Mouse (Mus musculus) thymus, postnatal 4 days (tissue): ENCODE results near the gene Fgf8.
A peak's percentile ranks its signal among the peaks of the same experiment; 100 is the strongest.

Experiments used
- DNase-seq: peaks from one replicate; pipeline ENCODE4 v3.0.0; 2021

The Fgf8 gene

DNA sequence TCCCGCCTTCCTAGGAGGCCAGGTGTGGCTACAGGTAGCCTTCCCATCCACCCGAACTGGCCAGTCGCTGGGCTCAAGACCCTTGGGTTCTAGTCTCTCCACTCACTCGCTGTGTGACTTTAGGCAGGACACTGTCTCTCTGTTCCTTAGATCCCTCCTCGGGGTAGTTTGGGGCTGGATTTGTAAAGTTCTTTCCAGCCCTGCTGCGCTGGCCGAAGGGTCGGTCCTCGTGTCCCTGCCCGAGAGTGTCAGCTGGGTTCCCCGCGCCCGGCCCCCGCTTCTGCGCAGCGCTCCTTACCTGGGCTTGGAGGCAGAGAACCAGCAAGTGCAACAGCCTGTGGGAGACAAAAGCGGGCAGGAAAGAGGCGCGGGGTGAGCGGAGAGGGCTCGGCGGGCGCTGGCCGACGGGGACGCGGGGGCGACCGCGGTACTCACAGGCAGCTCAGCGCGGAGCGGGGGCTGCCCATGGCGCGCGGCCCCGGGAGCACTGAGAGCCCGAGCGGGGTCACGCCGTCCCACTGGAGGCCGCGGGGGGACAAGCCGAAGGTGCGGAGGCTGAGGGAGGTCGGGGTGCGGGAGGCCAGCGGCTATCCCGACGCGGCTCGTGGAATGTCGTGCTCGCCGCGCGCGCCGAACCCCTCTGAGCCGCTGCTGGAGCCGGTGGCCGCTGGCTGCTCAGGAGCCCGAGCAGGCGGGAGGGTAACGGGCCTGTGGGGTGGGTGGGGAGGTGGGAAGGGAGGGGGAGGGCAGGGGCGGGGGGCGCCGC, at the start of gene Fgf8:
Gene Fgf8 (minus strand): TSS at position 698 of the 766 bp plus-strand sequence.
- DNase-seq, result peak; percentile 60

GRCm38 (mm10) chr19:45792404-45792803, 49.7 kb upstream of the Fgf8 start:
- no peak for DNase-seq

DNA sequence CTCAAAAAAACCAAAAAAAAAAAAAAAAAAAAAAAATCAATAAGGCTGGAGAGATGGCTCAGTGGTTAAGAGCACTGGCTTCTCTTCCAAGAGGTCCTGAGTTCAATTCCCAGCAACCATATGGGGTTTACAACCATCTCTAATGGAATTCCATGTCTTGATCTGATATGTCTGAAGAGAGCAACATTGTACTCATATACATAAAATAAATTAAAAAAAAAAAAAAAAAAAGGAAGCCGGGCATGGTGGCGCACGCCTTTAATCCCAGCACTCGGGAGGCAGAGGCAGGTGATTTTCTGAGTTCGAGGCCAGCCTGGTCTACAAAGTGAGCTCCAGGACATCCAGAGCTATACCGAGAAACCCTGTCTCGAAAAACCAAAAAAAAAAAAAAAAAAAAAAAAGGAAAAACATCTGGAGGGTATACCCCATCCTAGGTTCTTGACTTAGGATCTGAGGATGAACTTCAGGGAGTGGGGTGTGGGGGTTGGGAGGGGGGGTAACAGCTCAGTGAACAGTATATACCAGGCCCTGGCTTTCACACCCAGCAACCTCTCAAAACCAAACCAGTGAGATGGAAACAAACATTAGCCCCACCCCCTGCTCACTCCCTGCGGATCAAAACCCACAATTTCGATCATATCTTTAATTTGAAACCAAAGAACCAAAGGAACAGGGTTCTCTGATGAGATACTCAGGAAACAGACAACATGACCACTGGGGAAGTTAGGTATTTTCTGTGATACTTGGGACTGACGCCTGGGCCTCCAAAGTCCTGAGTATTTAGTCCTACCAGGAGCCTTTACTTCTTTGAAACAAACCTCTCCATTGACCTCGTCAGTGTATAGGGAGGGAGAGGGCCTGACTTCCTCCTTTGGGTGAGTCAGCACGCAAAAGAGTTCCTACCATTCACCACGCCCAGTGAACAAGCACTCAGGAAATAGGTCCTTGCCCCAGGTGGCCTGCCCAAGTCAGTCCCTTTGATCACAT, 47.5 kb upstream of the Fgf8 start:
- DNase-seq, result no peak

DNA sequence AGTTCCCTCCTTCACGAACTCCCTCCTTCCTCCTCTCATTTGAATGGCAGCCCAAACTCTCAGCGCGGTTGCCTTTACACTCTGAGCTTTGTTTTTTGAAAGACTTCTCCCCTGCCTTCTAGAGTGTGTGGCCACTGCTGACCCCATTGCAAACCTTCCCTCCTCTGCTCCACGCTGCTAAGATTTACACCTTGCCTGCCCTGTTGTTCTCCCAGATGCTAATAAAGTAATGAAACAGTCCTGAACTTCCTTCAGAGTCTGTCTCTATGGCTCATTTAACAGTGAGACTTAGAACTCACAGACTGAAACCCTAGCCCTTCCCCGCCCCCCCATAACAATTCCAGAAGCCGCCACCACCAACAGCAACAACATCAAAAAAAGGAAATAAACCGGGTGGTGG, 46.6 kb upstream of the Fgf8 start:
- no peak for DNase-seq

- DNase-seq, result no peak
Observed at GRCm38 (mm10) chr19:45788337-45788736, 45.6 kb upstream of the Fgf8 start.

- DNase-seq, result no peak
Observed at GRCm38 (mm10) chr19:45787450-45787849, 44.7 kb upstream of the Fgf8 start.

- no peak for DNase-seq
Observed at GRCm38 (mm10) chr19:45785470-45785869, 42.8 kb upstream of the Fgf8 start.

DNA sequence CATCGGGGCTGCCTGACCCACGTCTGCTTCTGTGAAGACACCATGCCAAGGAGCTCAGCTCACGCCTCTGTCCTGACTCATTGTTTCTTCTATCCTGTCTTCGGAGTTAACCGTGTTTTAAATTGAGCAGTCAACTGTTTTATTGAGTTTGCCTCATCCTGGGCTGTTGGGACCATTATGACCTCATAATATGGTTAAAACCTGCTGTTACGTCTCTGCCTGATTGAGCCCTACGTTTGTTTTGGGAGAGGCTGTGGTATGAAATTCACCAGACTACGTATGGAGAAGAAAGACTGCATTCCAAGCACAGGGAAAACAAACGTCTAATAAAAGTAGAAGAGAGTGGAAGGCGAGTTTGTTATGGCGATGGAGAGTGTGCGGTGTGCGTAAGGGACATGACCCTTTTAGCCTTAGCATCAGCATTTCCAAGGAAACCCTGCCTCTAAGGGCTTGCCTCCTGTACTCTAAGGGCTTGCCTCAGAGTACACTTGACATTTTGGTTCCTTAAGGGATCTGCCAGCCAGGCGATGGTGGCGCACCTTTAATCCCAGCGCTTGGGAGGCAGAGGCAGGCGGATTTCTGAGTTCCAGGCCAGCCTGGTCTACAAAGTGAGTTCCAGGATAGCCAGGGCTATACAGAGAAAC, 41.3 kb upstream of the Fgf8 start:
- DNase-seq, result peak; percentile 29

- DNase-seq, result peak; percentile 98
Observed at GRCm38 (mm10) chr19:45783181-45783932, 40.6 kb upstream of the Fgf8 start, which contains the start of gene Mgea5. Gene Mgea5, minus strand, starts transcription at chr19:45783837.

DNA sequence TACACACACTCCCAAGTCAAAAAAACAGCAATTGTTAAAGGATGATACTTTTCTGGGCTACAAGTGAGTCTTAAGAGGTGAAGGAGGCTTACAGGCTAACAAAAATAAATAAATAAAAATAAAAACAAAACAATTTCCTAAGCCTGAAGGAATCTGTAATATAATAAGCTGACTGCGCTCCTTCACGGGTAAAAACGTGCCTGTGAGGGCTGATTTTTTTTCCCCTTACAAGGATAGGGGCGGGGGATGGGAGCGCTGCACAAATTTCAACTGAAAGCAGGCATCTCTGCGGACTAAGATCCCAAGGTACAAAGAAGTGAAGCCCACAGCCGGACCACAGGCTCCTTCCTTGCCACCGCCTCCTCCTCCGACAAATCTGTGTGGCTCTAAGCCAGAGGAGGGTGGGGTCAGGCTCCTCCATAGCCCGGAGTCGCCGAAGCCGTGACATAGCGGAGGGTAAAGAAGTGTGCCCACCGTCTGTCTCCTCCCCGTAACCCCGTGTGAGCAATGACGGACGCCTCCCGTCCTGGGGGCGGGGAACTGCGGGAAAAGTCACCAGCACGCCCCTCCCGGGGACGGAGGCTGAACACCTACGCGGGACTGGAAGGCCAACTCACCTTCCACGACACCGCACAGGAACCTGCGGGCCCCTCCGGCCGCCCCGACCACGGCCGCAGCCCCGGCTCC, 39.7 kb upstream of the Fgf8 start:
- peak; percentile 74 for DNase-seq

GRCm38 (mm10) chr19:45781676-45782075, 39.0 kb upstream of the Fgf8 start:
- no peak for DNase-seq

GRCm38 (mm10) chr19:45780350-45780915, 37.7 kb upstream of the Fgf8 start:
- no peak for DNase-seq

- no peak for DNase-seq
Observed at GRCm38 (mm10) chr19:45775486-45775885, 32.8 kb upstream of the Fgf8 start.

- DNase-seq, result no peak
Observed at GRCm38 (mm10) chr19:45771501-45771900, 28.8 kb upstream of the Fgf8 start.

DNA sequence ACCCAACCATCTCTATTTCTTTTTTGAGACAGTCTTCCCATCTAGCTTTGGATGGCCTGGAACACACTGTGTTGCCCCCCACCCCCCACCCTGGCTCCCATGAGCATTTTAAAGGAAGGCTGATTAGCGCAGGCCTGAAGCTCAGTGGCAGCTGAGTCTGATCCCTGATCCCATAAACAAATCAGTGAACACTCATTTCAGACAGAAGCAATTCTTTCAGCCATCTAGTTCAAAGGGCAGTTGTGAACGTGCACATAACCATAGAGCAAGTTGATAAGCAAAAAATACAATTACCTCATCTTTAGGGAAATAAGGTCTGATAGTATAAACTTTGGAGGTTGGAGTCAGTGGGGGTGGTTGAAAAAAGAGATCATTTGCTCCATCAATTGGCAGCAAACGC, 18.1 kb upstream of the Fgf8 start:
- no peak for DNase-seq

DNA sequence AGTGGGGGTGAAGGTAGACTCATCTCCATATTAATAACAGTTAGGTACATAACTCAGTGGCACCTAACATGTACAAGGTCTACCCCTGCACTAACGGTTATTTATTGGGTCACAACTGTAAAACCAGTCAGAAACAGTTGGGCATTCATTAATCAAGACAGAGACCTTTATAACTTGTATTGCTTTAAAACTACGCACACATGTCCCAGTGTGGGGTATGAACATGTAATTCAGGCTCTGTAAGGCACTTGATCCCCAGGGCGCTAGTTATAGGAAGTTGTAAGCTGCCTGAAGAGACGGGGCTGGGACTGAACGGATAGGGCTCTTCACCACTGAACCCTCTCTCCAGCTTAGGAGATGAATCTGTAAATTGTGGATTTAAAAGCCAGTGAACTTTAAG, 16.0 kb upstream of the Fgf8 start:
- no peak for DNase-seq

- no peak for DNase-seq
Observed at GRCm38 (mm10) chr19:45753551-45753950, 10.8 kb upstream of the Fgf8 start.

DNA sequence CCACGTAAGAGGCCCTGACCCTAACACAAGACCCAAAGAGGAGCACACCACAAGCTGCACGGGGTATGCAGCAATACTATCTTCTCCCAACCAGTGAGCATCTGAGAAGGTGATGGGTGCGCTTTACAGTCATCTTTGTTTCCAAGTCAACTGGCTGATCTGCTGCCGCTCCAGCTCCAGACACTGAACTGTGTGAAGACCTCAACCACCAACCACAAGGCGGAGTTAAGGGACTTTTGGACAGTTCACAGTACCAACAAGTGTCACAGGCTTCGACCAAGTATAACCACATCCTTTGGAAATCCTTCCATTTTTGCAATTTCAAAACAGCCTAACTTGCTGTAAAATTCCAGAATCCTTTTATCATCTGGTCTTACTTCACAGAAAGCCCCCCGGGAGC, 9.2 kb upstream of the Fgf8 start:
- no peak for DNase-seq

- DNase-seq, result peak; percentile 95
Observed at GRCm38 (mm10) chr19:45749243-45750043, 6.7 kb upstream of the Fgf8 start, which contains the start of gene Npm3. Gene Npm3, minus strand, starts transcription at chr19:45749591.

DNA sequence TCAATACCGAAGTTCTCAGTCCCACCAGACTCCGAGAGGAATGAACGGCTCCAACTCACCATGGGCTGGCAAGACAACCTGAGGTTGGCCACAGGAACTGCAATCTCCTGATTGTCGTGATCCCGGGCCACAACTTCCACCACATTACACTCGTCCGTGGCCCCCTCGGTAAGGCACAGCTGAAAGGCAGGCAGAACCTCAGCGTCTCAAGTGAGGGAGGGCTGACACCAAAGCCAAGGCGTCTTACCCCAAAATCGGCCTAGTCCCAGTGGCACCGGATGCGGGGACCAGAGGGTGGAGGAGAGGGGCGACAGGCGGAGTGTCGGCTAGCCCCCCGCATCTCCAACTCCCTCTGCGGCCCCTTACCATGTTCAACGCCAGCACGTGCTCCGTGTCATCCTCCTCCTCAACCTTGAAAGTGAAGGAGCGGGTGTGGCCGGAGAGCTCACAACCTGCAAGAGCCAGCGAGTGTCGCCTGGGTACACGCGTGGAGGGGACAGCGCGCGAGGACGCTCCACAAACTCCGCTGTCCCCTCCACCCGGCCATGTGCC, 6.1 kb upstream of the Fgf8 start:
- peak; percentile 74 for DNase-seq
